Mouse (Mus musculus): ENCODE measurements around the gene Fhl4.

Fhl4 gene

DNA sequence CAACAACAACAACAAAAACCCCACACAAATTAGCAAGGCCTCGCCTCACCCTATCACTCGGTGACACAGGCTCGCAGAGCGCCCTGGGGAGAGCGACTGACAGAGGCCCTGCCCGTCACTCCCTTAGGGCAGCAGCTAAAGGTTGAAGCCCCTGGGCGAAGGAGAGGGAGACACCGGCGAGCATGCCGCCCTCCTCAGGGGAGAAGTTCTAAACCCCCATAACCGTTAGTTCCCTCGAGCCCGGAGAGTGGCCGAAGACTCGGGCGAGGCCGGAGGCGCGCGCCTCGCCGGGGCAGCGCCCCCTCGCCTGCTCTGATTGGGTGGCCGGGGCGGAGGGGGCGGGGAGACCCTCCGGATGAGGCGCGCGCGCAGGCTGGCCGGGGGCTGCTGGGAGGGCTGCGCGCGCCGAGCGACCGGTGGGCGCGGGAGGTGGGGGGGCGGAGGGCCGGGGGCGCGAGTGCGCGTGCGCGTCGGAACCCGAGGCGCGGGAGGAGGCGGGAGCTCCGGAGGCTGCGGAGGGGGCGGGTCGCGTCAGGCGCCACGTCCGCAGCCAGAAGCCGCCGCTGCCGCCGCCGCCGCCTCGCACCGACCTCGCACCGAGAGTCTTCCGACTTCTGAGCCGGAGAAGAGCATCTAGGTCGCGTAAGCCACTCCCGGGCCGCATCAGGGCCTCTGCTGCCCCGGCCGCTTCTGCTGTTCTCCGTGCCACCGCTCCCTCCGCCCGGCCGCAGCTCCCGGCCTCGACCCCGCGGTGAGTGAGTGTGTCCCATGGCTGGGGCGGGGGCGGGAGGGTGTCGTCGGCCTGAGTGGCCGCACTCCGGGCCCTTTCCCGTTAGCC is at the start of gene Fhl4, which contains the start of gene Tmem263:
Gene Fhl4 (minus strand): TSS at position 249 of the 838 bp plus-strand sequence.
Gene Tmem263 (plus strand): TSS at position 381 of the 838 bp plus-strand sequence.
- DNase-seq (ENCODE audit: low read depth, low spot score), result peak; percentile 80

DNA sequence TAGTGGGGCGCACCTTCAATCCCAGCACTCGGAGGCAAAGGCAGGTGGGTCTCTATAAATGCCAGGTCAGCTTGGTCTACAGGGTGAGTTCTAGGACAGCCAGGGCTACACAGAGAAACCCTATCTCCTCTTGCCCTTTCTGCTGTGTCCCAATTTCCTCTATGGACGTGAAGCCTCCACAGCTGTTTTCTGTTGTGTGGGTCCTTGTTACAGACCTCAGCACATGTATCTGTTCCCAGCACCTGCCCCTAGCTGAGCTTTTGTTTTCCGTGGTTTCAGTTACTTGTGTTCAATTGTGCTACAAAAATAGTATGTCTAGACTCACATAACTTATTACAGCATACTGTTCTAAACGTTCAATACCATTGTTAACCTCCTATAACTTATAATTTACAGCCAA is 46.9 kb upstream of the Fhl4 start:
- no peak for DNase-seq (ENCODE audit: low read depth, low spot score)

- no peak for DNase-seq (ENCODE audit: low read depth, low spot score)
These were observed 44.0 kb upstream of the Fhl4 start for GRCm38 (mm10) chr10:85146282-85146681.

DNA sequence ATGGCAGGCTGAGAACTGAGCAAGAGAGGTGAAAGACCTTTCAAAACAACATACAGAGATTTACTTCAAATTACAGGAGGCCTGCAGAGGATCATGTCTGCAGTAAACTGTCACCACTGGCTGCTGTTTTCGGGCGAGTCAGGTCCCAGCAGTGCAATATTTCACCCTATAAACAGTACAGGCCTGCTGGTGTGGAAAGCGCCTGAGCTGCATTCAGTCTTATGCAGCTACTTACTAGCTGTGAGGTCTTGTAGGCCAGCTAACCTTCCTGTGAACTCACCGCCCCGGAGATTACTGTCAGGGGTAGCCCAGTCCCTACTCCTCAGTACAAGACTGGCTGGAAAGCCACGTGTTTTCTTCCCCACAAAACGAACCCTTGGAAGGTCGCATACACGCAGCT is 39.2 kb upstream of the Fhl4 start:
- DNase-seq (ENCODE audit: low read depth, low spot score), result no peak

GRCm38 (mm10) chr10:85136573-85136972 is 34.3 kb upstream of the Fhl4 start:
- DNase-seq (ENCODE audit: low read depth, low spot score), result no peak

DNA sequence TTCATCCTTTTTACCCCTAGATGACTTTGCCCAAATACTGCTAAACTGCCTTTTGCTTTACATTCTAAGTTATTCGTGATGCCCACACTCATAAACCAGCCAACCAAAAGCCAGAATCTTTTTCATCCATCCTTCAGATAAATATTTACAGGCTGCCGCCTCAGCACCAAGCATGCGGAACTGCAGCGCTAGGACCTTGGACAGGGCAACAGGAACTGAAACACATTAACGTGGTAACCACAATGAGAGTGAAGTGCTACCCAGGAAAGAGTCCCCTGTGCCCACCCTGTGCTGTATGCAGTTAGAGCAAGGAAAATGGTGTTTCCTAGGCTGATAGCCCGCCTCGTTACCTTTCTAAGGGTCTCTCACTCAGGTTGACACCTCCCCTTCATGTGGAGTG is 26.2 kb upstream of the Fhl4 start:
- DNase-seq (ENCODE audit: low read depth, low spot score), result peak; percentile 42

GRCm38 (mm10) chr10:85127395-85128287 is 25.3 kb upstream of the Fhl4 start, which contains the start of gene Mterf2:
Gene Mterf2, minus strand, starts transcription at chr10:85128027.
- DNase-seq (ENCODE audit: low read depth, low spot score), result peak; percentile 99

DNA sequence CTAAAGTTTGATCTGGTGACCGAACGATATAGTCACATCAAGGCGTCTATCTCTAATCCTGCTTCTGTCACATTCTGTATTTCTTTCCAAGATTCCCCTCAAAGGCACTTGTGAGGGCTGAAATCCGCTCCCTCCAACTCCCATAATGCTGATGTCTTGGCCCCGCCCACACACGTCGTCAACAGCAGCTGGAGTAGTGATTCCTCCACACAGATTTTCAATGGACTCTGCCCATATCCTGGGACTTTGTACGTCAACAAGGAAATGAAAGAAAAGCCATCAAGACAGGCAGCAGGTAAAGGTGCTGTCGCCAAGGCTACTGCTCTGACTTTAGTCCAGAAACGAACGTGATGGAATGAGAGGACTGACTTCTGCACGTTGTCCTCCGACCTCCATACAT is 22.9 kb upstream of the Fhl4 start:
- no peak for DNase-seq (ENCODE audit: low read depth, low spot score)

DNA sequence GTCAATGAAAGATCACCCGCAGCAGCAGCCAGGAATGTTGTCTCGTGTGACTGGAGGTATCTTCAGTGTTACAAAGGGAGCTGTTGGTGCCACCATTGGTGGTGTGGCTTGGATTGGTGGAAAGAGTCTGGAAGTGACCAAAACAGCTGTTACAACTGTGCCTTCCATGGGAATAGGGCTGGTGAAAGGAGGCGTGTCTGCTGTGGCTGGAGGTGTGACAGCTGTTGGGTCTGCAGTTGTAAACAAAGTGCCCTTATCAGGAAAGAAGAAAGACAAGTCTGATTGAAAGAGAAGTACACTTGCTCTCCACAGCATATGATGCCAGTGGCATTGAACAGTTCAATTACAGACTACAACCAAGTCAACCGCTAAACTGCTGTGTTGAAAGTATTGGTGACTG is 12.1 kb upstream of the Fhl4 start:
- DNase-seq (ENCODE audit: low read depth, low spot score), result no peak

GRCm38 (mm10) chr10:85103085-85103885 is 990 bp upstream of the Fhl4 start:
- peak; percentile 85 for DNase-seq (ENCODE audit: low read depth, low spot score)

GRCm38 (mm10) chr10:85101841-85102240 is 454 bp downstream of the Fhl4 start:
- no peak for DNase-seq (ENCODE audit: low read depth, low spot score)

DNA sequence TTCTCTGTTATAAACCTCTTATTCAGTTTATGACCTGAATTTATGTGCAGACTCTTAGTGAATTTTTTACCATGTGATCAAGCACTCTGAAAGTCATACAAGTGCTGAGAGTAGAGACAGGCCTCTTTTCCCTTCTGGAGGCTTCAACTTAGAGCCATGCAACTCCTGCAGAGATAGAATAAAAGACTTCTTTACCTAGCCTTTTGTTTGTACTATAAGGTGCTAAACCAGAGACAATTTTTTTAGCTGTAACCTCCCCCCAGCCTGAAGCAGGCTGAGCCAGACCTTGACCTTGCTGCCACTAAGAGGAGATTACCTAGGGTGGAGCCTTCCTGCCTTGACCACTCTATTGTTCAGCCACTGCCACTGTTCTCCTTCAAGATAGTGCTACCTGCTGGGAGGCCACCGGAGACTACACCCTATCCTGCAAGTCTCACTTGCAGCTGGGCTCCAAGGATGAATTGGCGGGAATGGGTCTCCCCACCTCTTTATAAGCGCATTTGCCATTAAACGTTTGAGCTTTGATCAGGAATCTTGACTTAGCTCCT is 30.6 kb downstream of the Fhl4 start:
- no peak for DNase-seq (ENCODE audit: low read depth, low spot score)

- DNase-seq (ENCODE audit: low read depth, low spot score), result no peak
These were observed 47.4 kb downstream of the Fhl4 start for GRCm38 (mm10) chr10:85054876-85055275.

DNA sequence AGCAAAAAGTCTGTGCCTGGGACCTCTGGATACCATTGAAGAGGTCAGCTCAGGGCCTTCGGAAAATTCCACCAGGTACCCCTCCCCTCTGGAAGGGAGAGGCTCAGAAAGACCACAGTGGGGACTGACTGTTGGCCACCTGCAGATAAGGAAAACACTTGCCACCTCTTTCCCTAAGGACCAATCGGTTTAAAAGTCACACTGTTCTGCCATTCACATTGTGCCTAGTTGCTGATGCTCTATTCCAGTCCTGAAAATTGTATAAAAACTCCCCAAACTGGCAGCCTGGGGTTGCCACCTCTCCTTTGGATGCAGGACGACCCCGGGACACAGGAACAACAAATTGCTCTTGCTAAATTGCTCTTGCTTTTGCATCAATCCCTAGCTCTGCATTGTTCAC is 49.8 kb downstream of the Fhl4 start:
- no peak for DNase-seq (ENCODE audit: low read depth, low spot score)

GRCm38 (mm10) chr10:85050668-85051208 is 51.6 kb downstream of the Fhl4 start:
- DNase-seq (ENCODE audit: low read depth, low spot score), result no peak

- no peak for DNase-seq (ENCODE audit: low read depth, low spot score)
These were observed 54.3 kb downstream of the Fhl4 start for GRCm38 (mm10) chr10:85048008-85048407.

DNA sequence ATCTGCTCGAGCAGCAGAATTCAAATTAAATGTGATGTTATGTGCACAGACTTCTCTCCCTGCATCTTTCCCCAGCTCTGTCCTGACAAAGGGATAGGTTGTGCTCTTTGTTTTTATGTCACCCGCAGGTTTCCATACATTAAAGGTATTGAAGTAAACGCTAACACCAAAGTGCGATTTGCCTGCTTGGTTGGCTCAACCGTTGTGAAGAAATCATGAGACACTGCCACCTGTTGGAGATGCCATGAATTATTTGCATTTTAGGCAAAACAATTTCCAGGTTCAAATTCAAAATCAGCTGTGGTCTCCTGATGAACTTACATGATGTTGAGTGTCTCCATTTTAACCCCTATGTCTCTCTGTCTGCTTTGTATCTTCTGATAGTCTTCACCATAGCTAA is 55.7 kb downstream of the Fhl4 start:
- DNase-seq (ENCODE audit: low read depth, low spot score), result peak; percentile 56

Measured in 3T3-L1 (cell line).